Mouse (Mus musculus) G1E (cell line): ENCODE measurements around the gene Cdx2.
A peak's percentile ranks its signal among the peaks of the same experiment; 100 is the strongest.

Experiments
- CTCF ChIP-seq: IDR thresholded peaks from 2 replicates; pipeline ENCODE4 v1.5.1; 2012; ENCODE audit warnings: low read depth, low read length, inconsistent platforms, mixed read lengths
- GATA1 ChIP-seq: IDR thresholded peaks from 2 replicates; pipeline ENCODE4 v1.6.1; 2012; ENCODE audit warnings: borderline replicate concordance, low read length, inconsistent platforms, mixed read lengths
- POLR2AphosphoS5 ChIP-seq: IDR thresholded peaks from 2 replicates; pipeline ENCODE4 v1.6.1; 2012; ENCODE audit warnings: low read depth, low read length, inconsistent platforms; ENCODE audit not compliant: insufficient replicate concordance
- TAL1 ChIP-seq: conservative IDR thresholded peaks from 2 replicates; pipeline ENCODE4 v1.6.1; 2012; ENCODE audit warnings: low read depth, low read length, inconsistent platforms, mixed read lengths

- TF ChIP-seq CTCF (peak; percentile 82), TAL1 (no peak), GATA1 (no peak), POLR2AphosphoS5 (no peak)
These were observed 13.8 kb downstream of the Cdx2 start for GRCm38 (mm10) chr5:147293127-147293910.
